Mouse (Mus musculus) T-cell, adult 2 months (primary cell): ENCODE data around the gene Rapgef6.
A peak's percentile ranks its signal among the peaks of the same experiment; 100 is the strongest.

ENCODE experiments used
- DNase-seq: peaks from one replicate; pipeline ENCODE4 v3.0.0; 2022; ENCODE audit warnings: low spot score

Rapgef6 gene

GRCm38 (mm10) chr11:54693696-54694095 is 171.0 kb downstream of the Rapgef6 start:
- DNase-seq: no peak

DNA sequence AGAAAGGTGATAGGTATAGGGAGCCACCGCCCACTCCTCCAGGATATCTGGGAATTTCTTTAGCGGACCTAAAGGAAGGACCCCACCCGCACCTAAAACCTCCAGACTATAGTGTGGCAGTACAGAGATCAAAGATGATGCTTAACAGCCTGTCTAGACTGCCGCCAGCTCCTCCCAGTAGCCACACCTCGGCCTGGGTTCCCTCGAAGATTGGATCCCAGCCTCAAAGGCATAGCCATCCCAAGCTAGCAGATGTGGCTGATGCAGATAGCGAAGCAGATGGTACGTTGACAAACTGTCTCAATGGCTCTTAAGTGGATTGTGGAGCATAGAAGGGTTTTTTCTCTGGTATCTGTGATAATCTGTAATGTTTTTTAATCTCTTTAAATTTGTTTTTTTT is 171.6 kb downstream of the Rapgef6 start:
- DNase-seq: no peak

DNA sequence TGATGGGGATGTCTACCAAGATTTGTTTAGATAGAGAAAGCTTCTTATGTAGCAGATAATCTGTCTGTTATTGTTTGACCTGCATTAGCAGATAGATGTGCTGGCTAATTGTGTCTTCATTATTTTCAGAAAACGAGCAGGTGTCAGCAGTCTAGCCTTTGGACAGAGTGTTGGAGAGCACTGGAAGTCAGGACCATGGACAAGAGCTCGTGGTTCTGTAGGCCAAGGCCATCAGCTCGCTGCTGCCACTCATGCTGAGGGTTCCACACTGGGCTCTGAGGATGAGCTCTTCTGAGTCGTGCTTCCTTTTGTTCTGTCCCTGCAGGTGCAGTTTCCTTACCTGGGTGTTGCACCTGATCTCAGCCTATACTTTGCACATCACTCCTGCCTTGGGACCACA is 173.3 kb downstream of the Rapgef6 start:
- DNase-seq: no peak

DNA sequence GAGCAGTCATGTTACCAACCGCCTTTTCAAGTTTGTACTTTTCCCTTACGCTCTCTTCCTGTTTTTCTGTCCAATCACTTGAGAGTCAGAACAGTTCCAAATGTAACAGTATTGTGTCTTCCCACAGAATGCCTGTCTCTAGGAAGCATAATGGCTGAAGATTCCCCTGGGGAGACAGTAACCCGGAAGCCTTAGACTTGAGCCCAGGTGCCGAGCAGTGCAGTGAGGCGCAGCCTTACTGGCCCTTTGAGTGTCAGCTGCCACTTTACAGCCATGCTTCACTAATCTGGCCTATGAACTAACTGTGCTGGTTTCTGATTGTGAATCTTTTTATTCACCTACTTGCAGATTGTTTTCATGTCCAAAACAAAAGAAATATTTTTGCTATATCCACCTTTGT is 175.0 kb downstream of the Rapgef6 start:
- DNase-seq: no peak

DNA sequence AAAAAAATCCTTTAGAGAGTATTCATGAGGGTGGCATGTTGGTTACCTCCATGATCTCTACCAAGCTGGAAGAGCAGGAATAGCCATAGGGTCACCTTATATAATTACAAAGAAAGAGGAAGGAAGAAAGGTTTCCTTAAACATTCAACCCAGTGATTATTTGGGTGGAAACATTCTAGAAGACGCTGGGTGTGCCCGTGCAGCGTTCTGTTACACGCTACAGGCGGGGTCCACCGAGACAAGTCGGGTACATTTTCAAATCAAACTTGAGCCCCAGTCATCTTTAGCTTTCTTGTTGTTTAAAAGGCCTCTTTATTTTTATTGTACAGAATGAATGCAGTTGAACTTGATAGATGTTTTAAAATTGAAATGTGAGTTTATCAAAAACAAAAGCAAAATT is 176.0 kb downstream of the Rapgef6 start:
- no peak for DNase-seq

DNA sequence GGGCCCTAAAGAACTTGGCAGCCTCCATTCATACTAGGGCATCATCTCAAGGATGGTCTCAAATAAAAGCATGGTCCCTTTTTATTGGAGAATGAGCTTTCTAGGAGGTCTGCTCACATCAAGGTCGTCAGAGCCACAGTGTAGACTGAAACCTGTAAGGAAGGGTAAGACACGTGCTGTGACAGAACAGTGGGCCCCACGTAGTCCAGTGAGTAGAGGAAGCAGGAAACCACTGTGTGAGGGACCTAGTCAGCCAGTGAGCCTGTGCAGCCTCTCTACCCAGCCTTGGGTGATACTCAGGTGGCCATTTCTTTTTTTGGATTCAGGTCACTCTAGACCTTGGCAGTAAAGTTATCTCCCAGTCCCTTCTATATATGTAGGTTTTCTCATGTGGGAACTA is 177.3 kb downstream of the Rapgef6 start:
- DNase-seq: no peak

DNA sequence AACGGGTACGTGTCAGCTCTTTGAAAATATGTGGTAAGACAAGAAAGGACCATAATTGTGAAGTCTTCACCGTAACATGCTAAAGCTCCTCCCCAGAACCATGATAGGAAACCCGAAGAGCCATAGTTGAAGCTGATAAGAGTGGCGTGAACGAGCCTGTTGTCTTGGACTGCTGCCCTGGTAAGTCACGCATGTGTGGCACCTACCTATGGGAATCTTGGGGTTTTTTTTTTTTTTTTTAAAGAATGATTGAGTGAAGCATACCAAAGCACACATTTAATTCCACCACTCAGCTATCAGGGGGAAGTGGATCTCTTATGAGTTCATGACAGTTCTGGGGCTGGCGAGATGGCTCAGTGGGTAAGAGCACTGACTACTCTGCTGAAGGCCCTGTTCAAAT is 179.2 kb downstream of the Rapgef6 start:
- DNase-seq: no peak

- DNase-seq: peak; percentile 74
Measured at GRCm38 (mm10) chr11:54703306-54703705, 180.7 kb downstream of the Rapgef6 start.

DNA sequence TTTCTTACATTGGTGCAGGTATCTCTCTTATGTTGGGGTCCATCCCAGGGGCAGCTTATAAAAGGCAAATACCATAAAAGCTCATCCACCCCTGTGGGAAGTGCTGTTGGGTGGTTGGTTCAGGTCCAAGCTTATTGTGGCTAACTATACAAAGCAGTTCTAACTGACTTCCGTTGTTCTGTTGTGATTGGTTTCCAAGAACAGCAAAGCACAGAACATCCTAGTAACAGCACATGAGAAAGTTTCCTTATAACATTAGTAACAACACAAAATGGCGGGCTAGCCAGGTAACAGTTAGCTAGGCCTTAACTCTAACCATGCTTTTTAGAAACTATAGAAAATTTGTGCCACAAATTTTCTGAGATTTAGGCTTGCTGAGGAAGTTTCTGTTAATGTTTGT is 185.5 kb downstream of the Rapgef6 start:
- DNase-seq: no peak

DNA sequence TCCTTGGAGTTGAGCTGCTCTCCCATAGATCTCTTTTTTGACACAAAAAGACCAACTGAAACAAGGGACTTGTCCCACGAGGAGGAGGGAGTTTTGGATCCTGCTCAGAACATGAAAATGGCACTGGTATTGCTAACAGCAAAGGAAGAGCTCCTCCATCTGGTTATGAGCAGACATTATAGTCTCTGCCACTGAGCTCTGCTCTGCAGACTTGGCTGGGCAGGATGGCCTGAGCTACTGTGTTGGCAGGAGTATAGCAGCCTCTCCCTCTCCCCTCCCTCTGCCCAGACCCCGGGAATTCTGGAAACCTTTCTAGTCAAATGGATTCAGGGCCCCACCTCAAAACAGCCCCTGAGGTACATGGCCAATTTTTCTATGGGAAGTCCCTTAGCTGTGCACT is 187.0 kb downstream of the Rapgef6 start:
- no peak for DNase-seq

DNA sequence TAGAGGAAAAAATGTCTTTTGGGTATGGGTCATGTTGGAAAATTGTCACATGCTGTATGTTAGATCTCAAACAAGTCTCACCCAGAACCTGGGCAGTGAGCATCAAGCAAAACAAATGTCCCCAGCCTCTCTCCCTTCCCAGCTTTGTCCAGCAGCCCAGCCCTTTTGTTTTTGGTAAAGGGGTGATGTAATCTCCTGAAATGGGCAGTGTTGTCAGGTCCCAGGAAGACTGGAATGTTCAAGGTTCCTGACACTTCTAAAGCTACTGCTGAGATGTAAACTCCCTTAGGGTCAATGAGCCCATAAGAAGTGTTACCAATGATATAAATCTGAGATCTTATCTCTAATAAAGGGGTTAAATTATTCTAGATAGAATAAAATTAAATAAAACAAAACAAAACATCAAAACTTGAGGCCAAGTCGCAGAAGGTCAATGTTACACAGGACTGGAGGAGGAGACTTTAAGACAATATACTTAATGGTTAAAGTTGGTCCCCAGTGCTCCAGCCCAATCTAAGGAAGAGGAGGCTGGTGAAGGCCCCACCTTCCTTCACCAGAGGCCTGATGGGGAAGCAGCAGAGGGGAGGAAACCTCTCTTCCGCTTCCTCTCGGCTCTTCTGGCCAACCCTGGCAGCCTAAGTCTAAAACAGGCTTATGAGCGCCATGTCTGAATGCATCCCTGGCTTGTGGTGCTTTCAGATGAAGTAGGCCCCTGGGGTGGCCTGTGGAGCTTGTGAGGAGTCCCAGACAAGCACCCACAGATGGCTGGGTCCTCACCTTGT is 188.1 kb downstream of the Rapgef6 start:
- no peak for DNase-seq

DNA sequence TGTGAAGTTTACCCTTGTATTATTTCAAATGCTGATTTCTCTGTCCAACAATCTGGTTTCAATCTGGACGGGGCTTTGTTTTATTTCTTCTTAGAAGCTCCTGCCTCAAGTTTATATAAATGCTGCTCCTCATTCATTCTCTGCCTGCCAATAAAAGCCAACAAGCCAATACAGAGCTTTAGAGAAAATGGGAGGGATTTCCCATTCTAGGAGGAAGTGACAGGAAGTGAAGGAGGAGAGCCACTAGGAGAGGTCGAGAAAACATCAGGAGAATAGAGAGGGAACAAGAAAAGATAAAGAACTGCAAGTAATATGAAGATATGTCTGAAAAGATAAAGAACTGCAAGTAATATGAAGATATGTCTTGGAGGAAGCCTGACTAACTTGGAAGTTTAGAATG is 190.2 kb downstream of the Rapgef6 start:
- DNase-seq: no peak

- no peak for DNase-seq
Measured at GRCm38 (mm10) chr11:54717893-54718292, 195.2 kb downstream of the Rapgef6 start.

- DNase-seq: no peak
Measured at GRCm38 (mm10) chr11:54718601-54719000, 196.0 kb downstream of the Rapgef6 start.

- no peak for DNase-seq
Measured at GRCm38 (mm10) chr11:54722057-54722456, 199.4 kb downstream of the Rapgef6 start.

- DNase-seq: no peak
Measured at GRCm38 (mm10) chr11:54724353-54725034, 201.8 kb downstream of the Rapgef6 start.

- peak; percentile 31 for DNase-seq
Measured at GRCm38 (mm10) chr11:54726571-54727062, 204.0 kb downstream of the Rapgef6 start.

GRCm38 (mm10) chr11:54727327-54727901 is 204.8 kb downstream of the Rapgef6 start:
- peak; percentile 83 for DNase-seq

- peak; percentile 71 for DNase-seq
Measured at GRCm38 (mm10) chr11:54728371-54728770, 205.7 kb downstream of the Rapgef6 start.

GRCm38 (mm10) chr11:54729311-54729710 is 206.7 kb downstream of the Rapgef6 start:
- no peak for DNase-seq

DNA sequence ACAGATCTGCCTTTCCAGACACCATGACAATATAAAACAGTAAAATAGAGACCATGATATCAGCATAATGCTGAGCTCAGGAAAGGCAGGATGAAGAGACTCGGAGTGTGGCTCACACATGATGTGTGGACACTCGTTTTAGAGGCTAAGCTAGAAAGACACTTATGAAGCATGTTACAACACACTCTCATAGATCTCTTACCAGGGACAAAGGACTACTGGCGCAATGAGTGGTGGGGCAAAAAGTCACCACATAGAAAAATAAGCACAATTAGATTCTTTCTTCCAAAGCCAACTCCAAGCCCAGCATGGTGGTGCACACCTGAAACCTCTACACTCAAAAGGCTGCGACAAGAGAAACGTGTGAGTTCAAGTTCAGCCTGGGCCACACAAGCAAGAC is 208.3 kb downstream of the Rapgef6 start:
- no peak for DNase-seq

DNA sequence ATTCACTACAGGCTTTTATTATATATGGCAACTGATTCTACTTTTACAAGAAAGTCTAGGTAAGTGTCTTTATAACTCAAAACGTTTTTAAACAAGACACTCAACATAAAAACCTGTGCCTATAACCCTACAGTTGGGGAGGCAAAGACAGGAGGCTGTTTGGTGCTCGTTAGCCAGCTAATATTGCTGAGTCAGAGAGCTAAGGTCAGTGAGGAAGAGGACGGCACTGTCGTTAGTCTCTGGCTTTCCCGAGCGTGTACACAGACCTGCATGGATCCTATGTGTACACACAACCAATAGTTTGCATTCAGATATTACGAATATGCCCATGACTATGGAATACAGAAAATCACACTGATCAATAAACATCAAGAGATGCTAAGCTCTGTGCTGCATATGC is 208.7 kb downstream of the Rapgef6 start:
- DNase-seq: no peak

DNA sequence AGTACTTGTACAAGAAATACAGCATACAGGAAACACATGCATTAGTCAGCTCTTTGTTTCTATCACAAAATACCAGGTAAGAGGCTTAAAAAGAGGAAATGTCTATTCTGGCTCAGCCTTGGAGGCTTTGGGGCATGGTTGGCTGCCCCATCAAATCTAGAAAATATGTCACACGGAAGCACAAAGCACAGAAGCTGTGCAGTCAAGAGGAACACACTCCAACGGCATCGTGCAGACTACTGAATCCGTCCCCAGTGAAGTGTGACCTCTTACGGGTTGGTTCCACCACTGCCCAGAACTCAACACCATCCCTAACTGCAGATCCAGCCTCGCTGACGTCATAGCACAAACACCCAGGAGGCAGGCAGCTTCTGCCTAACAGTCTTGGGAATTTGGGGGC is 210.9 kb downstream of the Rapgef6 start:
- DNase-seq: no peak
